Mouse (Mus musculus): Measurements from ENCODE around the gene Htra1. TPM values are rescaled to one million over a fixed set of nuclear protein-coding genes. Genes with fewer than 3 reads are reported as not detected.

Gene Htra1
- total and polyA plus RNA-seq, 3 experiments, result 85.7 to 117 (median 102) TPM

- 0 out of 2 replicates have a peak, but pooled peaks have one; percentile 35 for TF ChIP-seq POLR2A (IDR thresholded peaks at IDR 0.05; ENCODE audit: insufficient read depth, low read depth, low read length)
- no peak for TF ChIP-seq EP300 (IDR thresholded peaks at IDR 0.05; ENCODE audit: insufficient read depth, low read depth, low read length)
- TF ChIP-seq CTCF (IDR thresholded peaks at IDR 0.05), result no peak
- peak; percentile 74 to 81 for DNase-seq
- H3K27ac ChIP-seq, result peak overlapping the region; percentile 85
- no peaks in the 10 kb centered on the region for H3K36me3 ChIP-seq (ENCODE audit: control insufficient read depth, insufficient read depth, low read length)
- H3K4me1 ChIP-seq (ENCODE audit: control insufficient read depth, insufficient read depth, low read length), result peaks cover 3% of the 10 kb centered on the region
- no peaks in the 10 kb centered on the region for H3K79me2 ChIP-seq (replicated peaks; ENCODE audit: control insufficient read depth, insufficient read depth, low read length)
- WGBS, result 1% methylated on average over 49 of the region's 49 CpGs
- no peaks in the 10 kb centered on the region for H3K27me3 ChIP-seq (ENCODE audit: control insufficient read depth, insufficient read depth, low read length)
- intact Hi-C loops (cut with DNase I), result loop anchor here (2.0 kb wide), 1 partner anchor 32 kb away; no protein-coding TSS in a partner anchor
- peak overlapping the region; percentile 64 for H3K4me3 ChIP-seq
- H3K9ac ChIP-seq (ENCODE audit: low read depth, low read length), result peak overlapping the region; percentile 93
Observed at GRCm38 (mm10) chr7:130936472-130936951, 601 bp downstream of the Htra1 start.

DNA sequence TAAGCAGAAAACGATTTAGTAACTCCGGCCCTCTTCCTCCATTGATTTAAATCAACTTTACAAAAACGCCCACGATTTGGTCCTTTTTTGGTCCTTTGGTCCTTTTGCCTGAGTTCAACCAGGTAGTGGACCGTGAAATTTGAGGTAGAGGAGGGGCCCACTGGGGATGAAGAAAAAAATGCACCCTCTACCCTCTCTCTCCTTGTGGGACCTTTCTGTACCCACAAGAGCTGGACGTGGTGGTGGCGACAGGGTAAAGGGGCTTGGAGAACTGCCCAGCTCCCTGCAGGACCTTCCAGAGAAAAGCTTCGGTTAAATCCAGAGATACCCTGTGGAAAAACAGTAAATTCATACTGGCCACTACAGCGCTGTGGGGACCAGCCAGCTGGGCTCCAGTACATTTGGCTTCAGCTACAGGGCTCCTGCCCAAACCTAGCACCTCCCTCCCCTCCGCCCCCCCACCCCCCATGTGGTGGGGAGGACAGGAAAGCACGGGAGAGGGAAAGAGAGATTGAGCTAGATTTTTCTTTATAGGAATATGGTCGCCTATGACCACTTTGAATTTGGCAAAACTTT, 1.4 kb downstream of the Htra1 start:
- Histone ChIP-seq H3K27me3 (ENCODE audit: control insufficient read depth, insufficient read depth, low read length) (no peaks in the 10 kb centered on the region), H3K9ac (ENCODE audit: low read depth, low read length) (no peak overlapping the region), H3K4me3 (peak overlapping the region; percentile 64), H3K79me2 (replicated peaks; ENCODE audit: control insufficient read depth, insufficient read depth, low read length) (no peaks in the 10 kb centered on the region), H3K36me3 (ENCODE audit: control insufficient read depth, insufficient read depth, low read length) (no peaks in the 10 kb centered on the region), H3K27ac (peak overlapping the region; percentile 85), H3K4me1 (ENCODE audit: control insufficient read depth, insufficient read depth, low read length) (peaks cover 3% of the 10 kb centered on the region)
- peak; percentile 51 to 56 for DNase-seq
- TF ChIP-seq POLR2A (IDR thresholded peaks at IDR 0.05; ENCODE audit: insufficient read depth, low read depth, low read length) (no peak), CTCF (IDR thresholded peaks at IDR 0.05) (peak; percentile 30)
- WGBS, result 24% methylated on average over 12 of the region's 12 CpGs
- intact Hi-C loops (cut with DNase I), result loop anchor here (2.0 kb wide), 1 partner anchor 31 kb away; no protein-coding TSS in a partner anchor

DNA sequence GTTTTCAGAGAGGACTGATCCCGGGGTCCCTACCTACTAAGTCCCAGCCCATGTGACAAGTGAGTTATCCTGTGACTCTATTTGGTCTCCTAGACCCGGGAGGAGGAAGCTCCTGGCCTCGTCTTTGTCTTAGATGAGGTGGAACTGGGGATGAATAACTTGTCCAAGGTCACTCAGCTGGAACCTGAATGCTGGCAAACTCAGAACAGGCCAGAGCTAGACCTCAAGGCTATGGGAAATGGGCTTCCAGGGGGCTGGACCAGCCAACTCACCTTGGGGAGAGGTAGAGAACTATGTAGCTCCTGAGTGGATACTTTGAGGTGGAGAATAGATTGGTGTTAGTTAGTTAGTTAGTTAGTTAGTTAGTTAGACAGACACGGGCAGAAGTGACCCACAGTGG, 2.1 kb downstream of the Htra1 start:
- Histone ChIP-seq H3K4me3 (no peak overlapping the region), H3K79me2 (replicated peaks; ENCODE audit: control insufficient read depth, insufficient read depth, low read length) (no peaks in the 10 kb centered on the region)

GRCm38 (mm10) chr7:130938896-130939295, 3.0 kb downstream of the Htra1 start:
- Histone ChIP-seq H3K9ac (ENCODE audit: low read depth, low read length) (no peak overlapping the region), H3K36me3 (ENCODE audit: control insufficient read depth, insufficient read depth, low read length) (no peaks in the 10 kb centered on the region), H3K27me3 (ENCODE audit: control insufficient read depth, insufficient read depth, low read length) (no peaks in the 10 kb centered on the region), H3K27ac (no peak overlapping the region; the same call in 1 of the 2 replicates), H3K4me1 (ENCODE audit: control insufficient read depth, insufficient read depth, low read length) (peaks cover 5% of the 10 kb centered on the region), H3K79me2 (replicated peaks; ENCODE audit: control insufficient read depth, insufficient read depth, low read length) (no peaks in the 10 kb centered on the region), H3K4me3 (no peak overlapping the region)
- WGBS, result 82% methylated on average over 8 of the region's 8 CpGs
- intact Hi-C loops (cut with DNase I), result no loop called here
- TF ChIP-seq CTCF (IDR thresholded peaks at IDR 0.05) (no peak), POLR2A (IDR thresholded peaks at IDR 0.05; ENCODE audit: insufficient read depth, low read depth, low read length) (no peak), EP300 (IDR thresholded peaks at IDR 0.05; ENCODE audit: insufficient read depth, low read depth, low read length) (no peak)
- peak in 1 of 2 experiments; percentile 18 for DNase-seq

More for the DNA sequence above, 2.1 kb downstream of the Htra1 start:
- intact Hi-C loops (cut with DNase I), result no loop called here
- Histone ChIP-seq H3K9ac (ENCODE audit: low read depth, low read length) (no peak overlapping the region), H3K27ac (peak overlapping the region; percentile 85; the same call in 1 of the 2 replicates), H3K36me3 (ENCODE audit: control insufficient read depth, insufficient read depth, low read length) (no peaks in the 10 kb centered on the region), H3K4me1 (ENCODE audit: control insufficient read depth, insufficient read depth, low read length) (peaks cover 3% of the 10 kb centered on the region), H3K27me3 (ENCODE audit: control insufficient read depth, insufficient read depth, low read length) (no peaks in the 10 kb centered on the region)
- DNase-seq, result peak in 1 of 2 experiments; percentile 18
- 42% methylated on average over 4 of the region's 4 CpGs for WGBS
- TF ChIP-seq POLR2A (IDR thresholded peaks at IDR 0.05; ENCODE audit: insufficient read depth, low read depth, low read length), result no peak
- no peak for TF ChIP-seq EP300 (IDR thresholded peaks at IDR 0.05; ENCODE audit: insufficient read depth, low read depth, low read length)

DNA sequence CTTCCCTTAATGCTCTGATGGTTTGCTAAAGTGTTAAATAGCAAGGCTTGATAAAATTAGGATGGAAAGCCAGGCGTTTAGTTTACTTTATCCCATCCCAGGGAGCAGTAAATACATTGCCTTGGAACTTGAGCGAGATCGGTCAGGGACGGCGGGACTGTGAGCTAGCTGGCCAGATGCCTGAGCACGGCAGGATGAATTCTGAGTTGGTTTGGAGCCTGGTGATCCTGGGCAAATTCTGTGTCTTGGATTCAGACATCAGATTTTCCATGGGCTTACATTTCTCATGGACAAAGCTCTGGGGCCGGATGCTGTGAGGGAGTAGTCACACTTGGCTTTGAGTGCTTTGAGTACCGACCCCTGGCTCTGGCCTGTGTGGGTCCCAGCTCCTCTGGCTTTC, 4.8 kb downstream of the Htra1 start:
- H3K4me1 ChIP-seq (ENCODE audit: control insufficient read depth, insufficient read depth, low read length), result peaks cover 5% of the 10 kb centered on the region
- no peak for TF ChIP-seq CTCF (IDR thresholded peaks at IDR 0.05)
- TF ChIP-seq POLR2A (IDR thresholded peaks at IDR 0.05; ENCODE audit: insufficient read depth, low read depth, low read length), result no peak
- TF ChIP-seq EP300 (IDR thresholded peaks at IDR 0.05; ENCODE audit: insufficient read depth, low read depth, low read length), result no peak
- 68% methylated on average over 8 of the region's 8 CpGs for WGBS
- H3K79me2 ChIP-seq (replicated peaks; ENCODE audit: control insufficient read depth, insufficient read depth, low read length), result no peaks in the 10 kb centered on the region
- peak in 1 of 2 experiments; percentile 17 for DNase-seq
- no peaks in the 10 kb centered on the region for H3K36me3 ChIP-seq (ENCODE audit: control insufficient read depth, insufficient read depth, low read length)
- H3K27me3 ChIP-seq (ENCODE audit: control insufficient read depth, insufficient read depth, low read length), result no peaks in the 10 kb centered on the region
- H3K4me3 ChIP-seq, result no peak overlapping the region
- intact Hi-C loops (cut with DNase I), result no loop called here
- H3K9ac ChIP-seq (ENCODE audit: low read depth, low read length), result no peak overlapping the region
- H3K27ac ChIP-seq, result no peak overlapping the region

DNA sequence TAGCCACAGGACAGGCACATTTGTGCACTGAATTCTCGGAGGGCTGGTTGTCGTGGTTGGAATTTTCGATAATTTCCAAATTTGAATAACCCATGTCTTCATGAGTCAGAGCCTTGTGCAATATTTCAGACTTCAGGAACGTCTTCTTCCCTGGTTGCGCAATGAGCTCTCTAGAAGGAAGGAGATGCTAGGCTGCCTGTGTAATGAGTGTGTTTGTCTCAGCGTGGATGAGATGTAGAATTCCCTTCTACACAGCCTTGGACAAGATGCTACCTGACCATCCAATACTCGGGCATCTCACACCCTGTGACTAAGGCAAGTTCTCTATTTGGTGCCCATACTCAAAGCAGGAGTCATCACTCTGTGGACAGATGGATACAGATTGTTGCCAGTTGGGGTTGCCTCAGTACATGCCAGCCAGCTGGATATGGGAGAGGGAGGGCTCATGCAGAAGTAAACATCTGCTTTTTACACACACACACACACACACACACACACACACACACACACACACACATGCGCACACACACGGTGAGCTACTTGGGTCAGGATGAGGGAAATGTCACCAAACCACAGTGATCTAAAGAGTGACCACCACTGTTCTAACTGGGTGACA, 7.5 kb downstream of the Htra1 start:
- H3K4me1 ChIP-seq (ENCODE audit: control insufficient read depth, insufficient read depth, low read length), result peaks cover 7% of the 10 kb centered on the region
- no peaks in the 10 kb centered on the region for H3K36me3 ChIP-seq (ENCODE audit: control insufficient read depth, insufficient read depth, low read length)
- no peak for TF ChIP-seq POLR2A (IDR thresholded peaks at IDR 0.05; ENCODE audit: insufficient read depth, low read depth, low read length)
- no peak for TF ChIP-seq EP300 (IDR thresholded peaks at IDR 0.05; ENCODE audit: insufficient read depth, low read depth, low read length)
- TF ChIP-seq CTCF (IDR thresholded peaks at IDR 0.05), result no peak
- no peak overlapping the region for H3K27ac ChIP-seq
- no peaks in the 10 kb centered on the region for H3K79me2 ChIP-seq (replicated peaks; ENCODE audit: control insufficient read depth, insufficient read depth, low read length)
- no peak overlapping the region for H3K4me3 ChIP-seq
- intact Hi-C loops (cut with DNase I), result no loop called here
- H3K9ac ChIP-seq (ENCODE audit: low read depth, low read length), result no peak overlapping the region
- H3K27me3 ChIP-seq (ENCODE audit: control insufficient read depth, insufficient read depth, low read length), result no peaks in the 10 kb centered on the region
- WGBS, result 77% methylated on average over 9 of the region's 9 CpGs
- peak in 1 of 2 experiments; percentile 32 for DNase-seq
